Mouse (Mus musculus): ENCODE measurements around the gene Mpped1. TPM values are rescaled to one million over a fixed set of nuclear protein-coding genes. Genes with fewer than 3 reads are reported as not detected.

Gene Mpped1
- polyA plus RNA-seq, 1 experiment from 2014 or later: 31.7 TPM

- Histone ChIP-seq H3K27ac (replicated peaks) (no peak overlapping the region), H3K4me3 (replicated peaks) (no peak overlapping the region)
Measured at GRCm38 (mm10) chr15:83771346-83772053, 7.8 kb upstream of the Mpped1 start.

GRCm38 (mm10) chr15:83772460-83772859 is 6.8 kb upstream of the Mpped1 start:
- H3K4me1 ChIP-seq: no peaks in the 10 kb centered on the region
- H3K36me3 ChIP-seq: no peaks in the 10 kb centered on the region
- H3K9ac ChIP-seq (replicated peaks): no peak overlapping the region
- H3K27ac ChIP-seq (replicated peaks): no peak overlapping the region
- no peaks in the 10 kb centered on the region for H3K9me3 ChIP-seq (replicated peaks)
- 57% methylated on average over 5 of the region's 5 CpGs for WGBS
- H3K27me3 ChIP-seq (replicated peaks): peaks cover 4% of the 10 kb centered on the region
- H3K4me2 ChIP-seq: no peak overlapping the region
- ATAC-seq (ENCODE audit: low FRiP score): no peak
- no peak overlapping the region for H3K4me3 ChIP-seq (replicated peaks)

More at GRCm38 (mm10) chr15:83771346-83772053, 7.8 kb upstream of the Mpped1 start:
- no peaks in the 10 kb centered on the region for H3K27me3 ChIP-seq (replicated peaks)
- H3K36me3 ChIP-seq: no peaks in the 10 kb centered on the region
- ATAC-seq (ENCODE audit: low FRiP score): no peak
- no peaks in the 10 kb centered on the region for H3K4me1 ChIP-seq
- H3K4me2 ChIP-seq: no peak overlapping the region
- WGBS: 69% methylated on average over 8 of the region's 8 CpGs
- H3K9ac ChIP-seq (replicated peaks): no peak overlapping the region
- no peaks in the 10 kb centered on the region for H3K9me3 ChIP-seq (replicated peaks)

- no peak overlapping the region for H3K27ac ChIP-seq (replicated peaks)
- WGBS: 85% methylated on average over 4 of the region's 4 CpGs
- H3K4me3 ChIP-seq (replicated peaks): no peak overlapping the region
- H3K9me3 ChIP-seq (replicated peaks): no peaks in the 10 kb centered on the region
- H3K9ac ChIP-seq (replicated peaks): no peak overlapping the region
- no peaks in the 10 kb centered on the region for H3K36me3 ChIP-seq
- peaks cover 9% of the 10 kb centered on the region for H3K27me3 ChIP-seq (replicated peaks)
- ATAC-seq (ENCODE audit: low FRiP score): no peak
- H3K4me1 ChIP-seq: no peaks in the 10 kb centered on the region
- no peak overlapping the region for H3K4me2 ChIP-seq
Measured at GRCm38 (mm10) chr15:83772953-83773352, 6.3 kb upstream of the Mpped1 start.

- Histone ChIP-seq H3K9ac (replicated peaks) (no peak overlapping the region), H3K4me3 (replicated peaks) (no peak overlapping the region), H3K27me3 (replicated peaks) (peaks cover 18% of the 10 kb centered on the region), H3K27ac (replicated peaks) (no peak overlapping the region), H3K9me3 (replicated peaks) (no peaks in the 10 kb centered on the region), H3K36me3 (no peaks in the 10 kb centered on the region), H3K4me1 (peaks cover 3% of the 10 kb centered on the region; the same call in 1 of the 2 replicates), H3K4me2 (no peak overlapping the region)
- no peak for ATAC-seq (ENCODE audit: low FRiP score)
- 54% methylated on average over 4 of the region's 4 CpGs for WGBS
Measured at GRCm38 (mm10) chr15:83774922-83775321, 4.3 kb upstream of the Mpped1 start.

- Histone ChIP-seq H3K4me1 (peaks cover 17% of the 10 kb centered on the region), H3K9ac (replicated peaks) (no peak overlapping the region), H3K27ac (replicated peaks) (no peak overlapping the region), H3K27me3 (replicated peaks) (peaks cover 18% of the 10 kb centered on the region), H3K4me2 (no peak overlapping the region), H3K36me3 (no peaks in the 10 kb centered on the region), H3K4me3 (replicated peaks) (no peak overlapping the region), H3K9me3 (replicated peaks) (no peaks in the 10 kb centered on the region)
- WGBS: 81% methylated on average over 6 of the region's 6 CpGs
- no peak for ATAC-seq (ENCODE audit: low FRiP score)
Measured at GRCm38 (mm10) chr15:83776265-83777000, 2.8 kb upstream of the Mpped1 start.

GRCm38 (mm10) chr15:83777476-83777875 is 1.8 kb upstream of the Mpped1 start:
- Histone ChIP-seq H3K27ac (replicated peaks) (no peak overlapping the region), H3K4me3 (replicated peaks) (no peak overlapping the region), H3K9ac (replicated peaks) (no peak overlapping the region), H3K36me3 (no peaks in the 10 kb centered on the region), H3K27me3 (replicated peaks) (peaks cover 18% of the 10 kb centered on the region), H3K4me2 (no peak overlapping the region), H3K9me3 (replicated peaks) (no peaks in the 10 kb centered on the region), H3K4me1 (peaks cover 17% of the 10 kb centered on the region)
- WGBS: 77% methylated on average over 6 of the region's 6 CpGs
- no peak for ATAC-seq (ENCODE audit: low FRiP score)

- ATAC-seq (ENCODE audit: low FRiP score): peak; percentile 60
- Histone ChIP-seq H3K27ac (replicated peaks) (no peak overlapping the region), H3K36me3 (no peaks in the 10 kb centered on the region), H3K9ac (replicated peaks) (peak overlapping the region; percentile 72), H3K4me3 (replicated peaks) (peak overlapping the region; percentile 67), H3K4me1 (peaks cover 17% of the 10 kb centered on the region), H3K4me2 (peak overlapping the region; percentile 94), H3K27me3 (replicated peaks) (peaks cover 18% of the 10 kb centered on the region), H3K9me3 (replicated peaks) (no peaks in the 10 kb centered on the region)
- WGBS: 1% methylated on average over 49 of the region's 92 CpGs
Measured at GRCm38 (mm10) chr15:83779855-83780740, 831 bp downstream of the Mpped1 start.

GRCm38 (mm10) chr15:83781304-83781703 is 2.0 kb downstream of the Mpped1 start:
- H3K27ac ChIP-seq (replicated peaks): no peak overlapping the region
- H3K36me3 ChIP-seq: no peaks in the 10 kb centered on the region
- peak overlapping the region; percentile 67 for H3K4me3 ChIP-seq (replicated peaks)
- H3K9me3 ChIP-seq (replicated peaks): no peaks in the 10 kb centered on the region
- 59% methylated on average over 11 of the region's 11 CpGs for WGBS
- H3K4me2 ChIP-seq: peak overlapping the region; percentile 94
- peaks cover 18% of the 10 kb centered on the region for H3K27me3 ChIP-seq (replicated peaks)
- no peak for ATAC-seq (ENCODE audit: low FRiP score)
- H3K4me1 ChIP-seq: peaks cover 17% of the 10 kb centered on the region
- H3K9ac ChIP-seq (replicated peaks): no peak overlapping the region

- H3K9me3 ChIP-seq (replicated peaks): no peaks in the 10 kb centered on the region
- no peak for ATAC-seq (ENCODE audit: low FRiP score)
- H3K4me3 ChIP-seq (replicated peaks): no peak overlapping the region
- no peak overlapping the region for H3K27ac ChIP-seq (replicated peaks)
- H3K36me3 ChIP-seq: no peaks in the 10 kb centered on the region
- H3K4me2 ChIP-seq: no peak overlapping the region
- H3K27me3 ChIP-seq (replicated peaks): peaks cover 16% of the 10 kb centered on the region
- WGBS: 78% methylated on average over 9 of the region's 9 CpGs
- no peak overlapping the region for H3K9ac ChIP-seq (replicated peaks)
- H3K4me1 ChIP-seq: peaks cover 17% of the 10 kb centered on the region
Measured at GRCm38 (mm10) chr15:83782284-83782683, 3.0 kb downstream of the Mpped1 start.

GRCm38 (mm10) chr15:83784772-83785171 is 5.5 kb downstream of the Mpped1 start:
- 71% methylated on average over 9 of the region's 9 CpGs for WGBS
- no peak overlapping the region for H3K9ac ChIP-seq (replicated peaks)
- no peak overlapping the region for H3K4me3 ChIP-seq (replicated peaks)
- H3K27me3 ChIP-seq (replicated peaks): no peaks in the 10 kb centered on the region; the same call in 1 of the 2 replicates
- no peak for ATAC-seq (ENCODE audit: low FRiP score)
- no peak overlapping the region for H3K27ac ChIP-seq (replicated peaks)
- no peak overlapping the region for H3K4me2 ChIP-seq
- no peaks in the 10 kb centered on the region for H3K9me3 ChIP-seq (replicated peaks)
- peaks cover 18% of the 10 kb centered on the region for H3K4me1 ChIP-seq
- H3K36me3 ChIP-seq: no peaks in the 10 kb centered on the region

GRCm38 (mm10) chr15:83789046-83789445 is 9.8 kb downstream of the Mpped1 start:
- Histone ChIP-seq H3K27me3 (replicated peaks) (no peaks in the 10 kb centered on the region), H3K9ac (replicated peaks) (no peak overlapping the region), H3K4me1 (peaks cover 9% of the 10 kb centered on the region), H3K9me3 (replicated peaks) (no peaks in the 10 kb centered on the region), H3K27ac (replicated peaks) (no peak overlapping the region), H3K4me3 (replicated peaks) (no peak overlapping the region), H3K36me3 (no peaks in the 10 kb centered on the region), H3K4me2 (no peak overlapping the region)
- 75% methylated on average over 9 of the region's 9 CpGs for whole genome bisulfite sequencing
- ATAC-seq (ENCODE audit: low FRiP score): no peak
